Mouse (Mus musculus): ENCODE results near the gene Fam69b. TPM values are rescaled to one million over a fixed set of nuclear protein-coding genes. Genes with fewer than 3 reads are reported as not detected.

Gene Fam69b
- polyA plus RNA-seq, 1 experiment: 4.2 TPM

- 63% methylated on average over 2 of the region's 2 CpGs for WGBS
- H3K4me3 ChIP-seq (replicated peaks; ENCODE audit: control insufficient read depth, low read depth, low read length): no peak overlapping the region
- TF ChIP-seq POLR2A (IDR thresholded peaks at IDR 0.05; ENCODE audit: borderline replicate concordance, control insufficient read depth, low read depth, low read length) (no peak), CTCF (IDR thresholded peaks at IDR 0.05; ENCODE audit: control insufficient read depth, insufficient read depth, low read length) (no peak)
- H3K4me1 ChIP-seq (ENCODE audit: control insufficient read depth, insufficient read depth, low read length): peaks cover 3% of the 10 kb centered on the region
- H3K27ac ChIP-seq (ENCODE audit: control insufficient read depth, insufficient read depth, low read depth, low read length, poor library complexity): no peak overlapping the region
Measured at GRCm38 (mm10) chr2:26621246-26621645, 7.0 kb upstream of the Fam69b start.

- 12% methylated on average over 5 of the region's 5 CpGs for WGBS
- Histone ChIP-seq H3K27ac (ENCODE audit: control insufficient read depth, insufficient read depth, low read depth, low read length, poor library complexity) (no peak overlapping the region), H3K4me3 (replicated peaks; ENCODE audit: control insufficient read depth, low read depth, low read length) (no peak overlapping the region), H3K4me1 (ENCODE audit: control insufficient read depth, insufficient read depth, low read length) (peaks cover 3% of the 10 kb centered on the region)
- TF ChIP-seq CTCF (IDR thresholded peaks at IDR 0.05; ENCODE audit: control insufficient read depth, insufficient read depth, low read length) (no peak), POLR2A (IDR thresholded peaks at IDR 0.05; ENCODE audit: borderline replicate concordance, control insufficient read depth, low read depth, low read length) (no peak)
Measured at GRCm38 (mm10) chr2:26622984-26623383, 5.3 kb upstream of the Fam69b start.

DNA sequence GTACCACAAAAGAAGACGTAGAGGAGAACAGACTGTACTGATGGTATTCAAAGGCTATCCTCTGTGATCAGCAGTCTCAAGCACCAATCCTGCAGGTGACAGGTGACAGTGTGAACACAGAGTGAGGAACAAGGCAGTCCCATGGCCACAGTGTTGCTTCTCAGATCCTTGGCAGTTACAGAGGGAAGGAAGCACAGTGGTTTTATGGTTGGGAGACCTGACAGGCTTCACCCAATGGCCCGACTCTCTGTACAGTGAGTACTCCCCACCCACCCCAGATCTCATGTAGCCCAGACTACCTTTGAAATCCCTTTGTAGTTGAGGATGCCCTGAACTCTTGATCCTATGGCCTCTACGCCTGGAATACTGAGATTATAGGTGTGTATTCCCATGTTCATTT lies 2.8 kb upstream of the Fam69b start:
- TF ChIP-seq CTCF (IDR thresholded peaks at IDR 0.05; ENCODE audit: control insufficient read depth, insufficient read depth, low read length) (no peak), POLR2A (IDR thresholded peaks at IDR 0.05; ENCODE audit: borderline replicate concordance, control insufficient read depth, low read depth, low read length) (no peak)
- Histone ChIP-seq H3K4me1 (ENCODE audit: control insufficient read depth, insufficient read depth, low read length) (peaks cover 3% of the 10 kb centered on the region), H3K27ac (ENCODE audit: control insufficient read depth, insufficient read depth, low read depth, low read length, poor library complexity) (no peak overlapping the region), H3K4me3 (replicated peaks; ENCODE audit: control insufficient read depth, low read depth, low read length) (no peak overlapping the region)
- WGBS: 23% methylated on average over 3 of the region's 3 CpGs

DNA sequence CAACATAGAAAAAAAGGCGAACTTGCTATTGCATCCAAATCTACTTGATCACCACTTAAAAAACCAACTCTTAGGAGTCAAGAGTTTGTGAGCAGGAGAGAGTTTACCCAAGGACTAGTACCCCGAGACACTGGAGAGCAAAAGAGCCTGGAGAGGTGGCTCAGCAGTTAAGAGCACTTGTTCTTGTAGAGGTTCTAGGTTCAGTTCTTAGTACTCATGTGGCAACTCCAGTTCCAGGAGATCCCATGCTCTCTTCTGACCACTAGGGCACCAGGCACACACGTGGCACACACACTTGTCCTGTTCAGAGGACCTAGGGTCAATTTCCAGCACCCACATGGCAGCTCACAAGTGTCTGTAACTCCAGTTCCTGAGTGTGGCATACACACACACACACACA lies 2.2 kb upstream of the Fam69b start:
- TF ChIP-seq CTCF (IDR thresholded peaks at IDR 0.05; ENCODE audit: control insufficient read depth, insufficient read depth, low read length) (peak; percentile 23; the same call in 1 of the 2 replicates), POLR2A (IDR thresholded peaks at IDR 0.05; ENCODE audit: borderline replicate concordance, control insufficient read depth, low read depth, low read length) (no peak)
- 52% methylated on average over 3 of the region's 3 CpGs for WGBS
- Histone ChIP-seq H3K4me3 (replicated peaks; ENCODE audit: control insufficient read depth, low read depth, low read length) (no peak overlapping the region), H3K4me1 (ENCODE audit: control insufficient read depth, insufficient read depth, low read length) (peaks cover 3% of the 10 kb centered on the region), H3K27ac (ENCODE audit: control insufficient read depth, insufficient read depth, low read depth, low read length, poor library complexity) (no peak overlapping the region)

- Histone ChIP-seq H3K27ac (ENCODE audit: control insufficient read depth, insufficient read depth, low read depth, low read length, poor library complexity) (no peak overlapping the region), H3K4me3 (replicated peaks; ENCODE audit: control insufficient read depth, low read depth, low read length) (peak overlapping the region; percentile 66), H3K4me1 (ENCODE audit: control insufficient read depth, insufficient read depth, low read length) (peaks cover 1% of the 10 kb centered on the region; the same call in 1 of the 2 replicates)
- 15% methylated on average over 5 of the region's 5 CpGs for WGBS
- TF ChIP-seq CTCF (IDR thresholded peaks at IDR 0.05; ENCODE audit: control insufficient read depth, insufficient read depth, low read length) (no peak), POLR2A (IDR thresholded peaks at IDR 0.05; ENCODE audit: borderline replicate concordance, control insufficient read depth, low read depth, low read length) (no peak)
Measured at GRCm38 (mm10) chr2:26628792-26629437, 658 bp downstream of the Fam69b start.

GRCm38 (mm10) chr2:26632541-26633395 lies 4.5 kb downstream of the Fam69b start:
- 79% methylated on average over 16 of the region's 16 CpGs for WGBS
- Histone ChIP-seq H3K27ac (ENCODE audit: control insufficient read depth, insufficient read depth, low read depth, low read length, poor library complexity) (no peak overlapping the region), H3K4me1 (ENCODE audit: control insufficient read depth, insufficient read depth, low read length) (no peaks in the 10 kb centered on the region; the same call in none of the 2 replicates), H3K4me3 (replicated peaks; ENCODE audit: control insufficient read depth, low read depth, low read length) (no peak overlapping the region)
- TF ChIP-seq CTCF (IDR thresholded peaks at IDR 0.05; ENCODE audit: control insufficient read depth, insufficient read depth, low read length) (no peak), POLR2A (IDR thresholded peaks at IDR 0.05; ENCODE audit: borderline replicate concordance, control insufficient read depth, low read depth, low read length) (no peak)

DNA sequence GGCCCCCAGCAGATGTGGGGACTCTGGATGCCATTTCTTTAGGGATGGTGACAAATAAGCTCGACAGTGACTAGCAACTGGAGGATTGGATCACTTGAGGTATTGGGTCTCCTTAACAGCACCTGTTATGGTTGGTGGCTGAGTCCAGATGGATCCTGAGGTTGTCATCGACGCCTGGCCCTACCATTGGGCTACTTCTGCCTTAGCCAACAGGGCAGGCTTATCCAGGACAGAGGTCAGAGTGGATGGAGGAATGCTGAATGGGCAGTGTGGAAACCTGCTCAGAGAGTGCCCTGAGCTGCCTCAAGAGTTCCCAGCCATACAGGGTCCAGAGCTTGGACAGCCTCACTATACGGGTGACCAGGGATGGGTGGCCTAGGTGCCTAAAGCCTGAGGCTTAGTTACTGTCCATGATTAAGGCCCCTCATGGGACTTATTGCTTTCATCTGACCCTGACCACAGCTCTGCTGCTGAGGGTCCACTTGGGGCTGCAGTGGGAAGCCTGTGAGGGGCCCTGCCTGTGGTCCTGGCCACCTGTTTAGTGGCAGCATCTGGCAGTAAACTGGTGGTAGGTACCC lies 5.8 kb downstream of the Fam69b start:
- H3K4me3 ChIP-seq (replicated peaks; ENCODE audit: control insufficient read depth, low read depth, low read length): no peak overlapping the region
- TF ChIP-seq POLR2A (IDR thresholded peaks at IDR 0.05; ENCODE audit: borderline replicate concordance, control insufficient read depth, low read depth, low read length): no peak
- TF ChIP-seq CTCF (IDR thresholded peaks at IDR 0.05; ENCODE audit: control insufficient read depth, insufficient read depth, low read length): no peak
- H3K27ac ChIP-seq (ENCODE audit: control insufficient read depth, insufficient read depth, low read depth, low read length, poor library complexity): no peak overlapping the region
- H3K4me1 ChIP-seq (ENCODE audit: control insufficient read depth, insufficient read depth, low read length): peaks cover 5% of the 10 kb centered on the region
- 65% methylated on average over 4 of the region's 4 CpGs for WGBS

Measured in bone marrow, adult 2 months (tissue).